Mouse (Mus musculus) CH12.LX (cell line): ENCODE measurements around the gene Gstt2. TPM values are rescaled to one million over a fixed set of nuclear protein-coding genes. Genes with fewer than 3 reads are reported as not detected.

Experiments
- DNase-seq: peaks from one replicate; pipeline ENCODE4 v3.0.0-alpha.2; 2013; ENCODE audit errors: extremely low read depth
- H3K27ac ChIP-seq: 2 replicates; pipeline ENCODE4 v1.5.1; 2012; ENCODE audit warnings: low read depth, mild to moderate bottlenecking, control low read depth, moderate library complexity; ENCODE audit not compliant: insufficient read depth
- H3K27me3 ChIP-seq: replicated peaks from 2 replicates; pipeline ENCODE3; 2012; ENCODE audit warnings: inconsistent platforms
- H3K36me3 ChIP-seq, 2 experiments: replicated peaks in 1 of 2; 2 replicates each; pipeline versions ENCODE3 to v1.6.1; 2012; ENCODE audit warnings: inconsistent platforms in 1 of 2, low read length in 1 of 2, mild to moderate bottlenecking in 1 of 2, mixed read lengths in 1 of 2, moderate library complexity in 1 of 2; ENCODE audit not compliant: control insufficient read depth in 1 of 2, insufficient read depth in 1 of 2
- H3K4me1 ChIP-seq, 2 experiments: 2 replicates each; pipeline ENCODE4 v1.6.1; 2012; ENCODE audit warnings: inconsistent platforms in 1 of 2, moderate library complexity in 1 of 2; ENCODE audit not compliant: insufficient read depth in 2 of 2, control insufficient read depth in 1 of 2
- H3K4me2 ChIP-seq: 2 replicates; pipeline ENCODE4 v1.6.1; 2012; ENCODE audit warnings: low read depth, mild to moderate bottlenecking, control low read depth; ENCODE audit not compliant: poor library complexity, insufficient read depth, severe bottlenecking
- H3K4me3 ChIP-seq, 3 experiments: fragments of 150-350 bp in 1 of 3; sonication (generic) in 1 of 3; replicated peaks in 1 of 3; 2 replicates each; pipeline versions ENCODE3 to v1.5.1; 2011 to 2012; ENCODE audit warnings: low read depth in 2 of 3, low read length in 2 of 3, mild to moderate bottlenecking in 2 of 3, moderate library complexity in 2 of 3, control low read depth in 1 of 3, improper control_type of control experiment in 1 of 3, inconsistent platforms in 1 of 3, mixed read lengths in 1 of 3; ENCODE audit not compliant: poor library complexity in 1 of 3
- H3K79me2 ChIP-seq: replicated peaks from 2 replicates; pipeline ENCODE4 v1.6.1; 2012; ENCODE audit warnings: mild to moderate bottlenecking, moderate library complexity; ENCODE audit not compliant: control insufficient read depth, poor library complexity, insufficient read depth, severe bottlenecking; ENCODE audit errors: extremely low read depth
- H3K9ac ChIP-seq: 2 replicates; pipeline ENCODE4 v1.6.1; 2012; ENCODE audit warnings: low read depth, mild to moderate bottlenecking, control low read depth, moderate library complexity; ENCODE audit not compliant: insufficient read depth
- H3K9me3 ChIP-seq: replicated peaks from 2 replicates; pipeline ENCODE3; 2012; ENCODE audit warnings: low read length, inconsistent platforms, mixed read lengths
- BHLHE40 ChIP-seq: IDR thresholded peaks from 2 replicates; pipeline ENCODE4 v1.6.1; 2011; ENCODE audit warnings: mild to moderate bottlenecking, low read depth, low read length, improper control_type of control experiment
- CHD1 ChIP-seq: IDR thresholded peaks from 2 replicates; pipeline ENCODE4 v1.6.1; 2012; ENCODE audit warnings: low read depth, low read length, improper control_type of control experiment, inconsistent platforms
- CHD2 ChIP-seq: IDR thresholded peaks from 2 replicates; pipeline ENCODE4 v1.6.1; 2011; ENCODE audit warnings: low read length, improper control_type of control experiment
- CTCF ChIP-seq, 2 experiments: IDR thresholded peaks in 1 of 2; conservative IDR thresholded peaks in 1 of 2; 2 replicates each; pipeline ENCODE4 v1.5.1; 2011 to 2012; ENCODE audit warnings: low read depth in 2 of 2, low read length in 2 of 2, improper control_type of control experiment in 1 of 2, inconsistent platforms in 1 of 2, mild to moderate bottlenecking in 1 of 2, moderate library complexity in 1 of 2
- E2F4 ChIP-seq: IDR thresholded peaks from 2 replicates; pipeline ENCODE4 v1.6.1; 2011; ENCODE audit warnings: low read depth, low read length, improper control_type of control experiment; ENCODE audit not compliant: insufficient replicate concordance
- ELF1 ChIP-seq: IDR thresholded peaks from 2 replicates; pipeline ENCODE4 v1.6.1; 2014; ENCODE audit warnings: low read depth, mild to moderate bottlenecking, inconsistent platforms, low read length, improper control_type of control experiment
- EP300 ChIP-seq: IDR thresholded peaks from 2 replicates; pipeline ENCODE4 v1.6.1; 2011; ENCODE audit warnings: low read length, improper control_type of control experiment
- ETS1 ChIP-seq: conservative IDR thresholded peaks from 2 replicates; pipeline ENCODE4 v1.6.1; 2012; ENCODE audit warnings: low read depth, mild to moderate bottlenecking, inconsistent platforms, low read length, improper control_type of control experiment, moderate library complexity
- GABPA ChIP-seq: IDR thresholded peaks from 2 replicates; pipeline ENCODE4 v1.6.1; 2012; ENCODE audit warnings: low read depth, low read length, improper control_type of control experiment, inconsistent platforms; ENCODE audit not compliant: insufficient replicate concordance
- HCFC1 ChIP-seq: IDR thresholded peaks from 2 replicates; pipeline ENCODE4 v1.6.1; 2012; ENCODE audit warnings: low read depth, mild to moderate bottlenecking, inconsistent platforms, low read length, improper control_type of control experiment
- IRF4 ChIP-seq: IDR thresholded peaks from 2 replicates; pipeline ENCODE4 v1.6.1; 2014; ENCODE audit warnings: low read depth, mild to moderate bottlenecking, inconsistent platforms, low read length, improper control_type of control experiment
- JUN ChIP-seq: IDR thresholded peaks from 2 replicates; pipeline ENCODE4 v1.6.1; 2011; ENCODE audit warnings: low read depth, mild to moderate bottlenecking, low read length, improper control_type of control experiment, moderate library complexity; ENCODE audit not compliant: insufficient read depth
- JUND ChIP-seq: conservative IDR thresholded peaks from 2 replicates; pipeline ENCODE4 v1.6.1; 2011; ENCODE audit warnings: low read depth, low read length, improper control_type of control experiment
- KAT2A ChIP-seq: IDR thresholded peaks from 2 replicates; pipeline ENCODE4 v1.6.1; 2012; ENCODE audit warnings: low read length, improper control_type of control experiment, inconsistent platforms; ENCODE audit not compliant: insufficient replicate concordance
- MAFK ChIP-seq: IDR thresholded peaks from 2 replicates; pipeline ENCODE4 v1.6.1; 2011; ENCODE audit warnings: low read length, improper control_type of control experiment; ENCODE audit not compliant: insufficient replicate concordance
- MAX ChIP-seq: IDR thresholded peaks from 2 replicates; pipeline ENCODE4 v1.6.1; 2011; ENCODE audit warnings: low read length, improper control_type of control experiment
- MAZ ChIP-seq: IDR thresholded peaks from 2 replicates; pipeline ENCODE4 v1.6.1; 2012; ENCODE audit warnings: low read depth, mild to moderate bottlenecking, inconsistent platforms, low read length, improper control_type of control experiment, moderate library complexity
- MEF2A ChIP-seq: IDR thresholded peaks from 2 replicates; pipeline ENCODE4 v1.6.1; 2014; ENCODE audit warnings: low read depth, mild to moderate bottlenecking, inconsistent platforms, low read length, improper control_type of control experiment, borderline replicate concordance
- MXI1 ChIP-seq: IDR thresholded peaks from 2 replicates; pipeline ENCODE4 v1.6.1; 2011; ENCODE audit warnings: mild to moderate bottlenecking, low read depth, low read length, improper control_type of control experiment
- MYC ChIP-seq: IDR thresholded peaks from 2 replicates; pipeline ENCODE4 v1.6.1; 2011; ENCODE audit warnings: low read depth, mild to moderate bottlenecking, improper control_type of control experiment, low read length
- NELFE ChIP-seq: IDR thresholded peaks from 2 replicates; pipeline ENCODE4 v1.6.1; 2011; ENCODE audit warnings: low read depth, low read length, improper control_type of control experiment
- NRF1 ChIP-seq: IDR thresholded peaks from 2 replicates; pipeline ENCODE4 v1.6.1; 2014; ENCODE audit warnings: low read depth, mild to moderate bottlenecking, inconsistent platforms, low read length, improper control_type of control experiment, moderate library complexity
- PAX5 ChIP-seq: IDR thresholded peaks from 2 replicates; pipeline ENCODE4 v1.6.1; 2012; ENCODE audit warnings: low read length, inconsistent platforms, mixed read lengths
- POLR2A ChIP-seq: IDR thresholded peaks from 2 replicates; pipeline ENCODE4 v1.6.1; 2011; ENCODE audit warnings: low read depth, mild to moderate bottlenecking, improper control_type of control experiment, low read length
- POLR2AphosphoS2 ChIP-seq: IDR thresholded peaks from 2 replicates; pipeline ENCODE4 v1.6.1; 2011; ENCODE audit warnings: low read depth, low read length, improper control_type of control experiment
- RAD21 ChIP-seq: IDR thresholded peaks from 2 replicates; pipeline ENCODE4 v1.6.1; 2011; ENCODE audit warnings: low read depth, mild to moderate bottlenecking, low read length, improper control_type of control experiment, moderate library complexity
- RCOR1 ChIP-seq: conservative IDR thresholded peaks from 2 replicates; pipeline ENCODE4 v1.6.1; 2012; ENCODE audit warnings: low read depth, mild to moderate bottlenecking, inconsistent platforms, low read length, improper control_type of control experiment
- SIN3A ChIP-seq: IDR thresholded peaks from 2 replicates; pipeline ENCODE4 v1.6.1; 2012; ENCODE audit warnings: low read length, improper control_type of control experiment, inconsistent platforms
- SMC3 ChIP-seq: IDR thresholded peaks from 2 replicates; pipeline ENCODE4 v1.6.1; 2011; ENCODE audit warnings: low read depth, low read length, improper control_type of control experiment
- TBP ChIP-seq: conservative IDR thresholded peaks from 2 replicates; pipeline ENCODE4 v1.6.1; 2011; ENCODE audit warnings: low read depth, low read length, improper control_type of control experiment
- TCF12 ChIP-seq: IDR thresholded peaks from 2 replicates; pipeline ENCODE4 v1.6.1; 2014; ENCODE audit warnings: low read depth, mild to moderate bottlenecking, inconsistent platforms, low read length, improper control_type of control experiment
- UBTF ChIP-seq: IDR thresholded peaks from 2 replicates; pipeline ENCODE4 v1.6.1; 2012; ENCODE audit warnings: low read depth, mild to moderate bottlenecking, inconsistent platforms, low read length, improper control_type of control experiment, moderate library complexity
- USF1 ChIP-seq: IDR thresholded peaks from 2 replicates; pipeline ENCODE4 v1.6.1; 2014; ENCODE audit warnings: low read depth, mild to moderate bottlenecking, inconsistent platforms, low read length, improper control_type of control experiment
- USF2 ChIP-seq: conservative IDR thresholded peaks from 2 replicates; pipeline ENCODE4 v1.6.1; 2011; ENCODE audit warnings: low read depth, low read length, improper control_type of control experiment
- ZC3H11A ChIP-seq: IDR thresholded peaks from 2 replicates; pipeline ENCODE4 v1.6.1; 2012; ENCODE audit warnings: low read depth, mild to moderate bottlenecking, inconsistent platforms, low read length, improper control_type of control experiment
- ZKSCAN1 ChIP-seq: IDR thresholded peaks from 2 replicates; pipeline ENCODE4 v1.6.1; 2012; ENCODE audit warnings: low read depth, inconsistent platforms, low read length, improper control_type of control experiment, borderline replicate concordance
- ZMIZ1 ChIP-seq: IDR thresholded peaks from 2 replicates; pipeline ENCODE4 v1.6.1; 2012; ENCODE audit warnings: low read depth, mild to moderate bottlenecking, inconsistent platforms, low read length, improper control_type of control experiment
- ZNF384 ChIP-seq: IDR thresholded peaks from 2 replicates; pipeline ENCODE4 v1.6.1; 2012; ENCODE audit warnings: low read depth, low read length, improper control_type of control experiment, inconsistent platforms
- dilution Hi-C: fragments of 300-500 bp; cut with MboI; formaldehyde crosslinking; loops from 2 replicates; pipeline ENCODE4 v1.14.3; 2020; ENCODE audit warnings: low sequenced_read_pairs; ENCODE audit not compliant: extremely low pct_unique_long_range_greater_than_20kb, extremely low pct_ligation_motif_present
- in situ Hi-C: fragments of 300-500 bp; cut with MboI; formaldehyde crosslinking; loops from 3 replicates; pipeline ENCODE4 v1.14.3; 2019; ENCODE audit warnings: low sequenced_read_pairs, low pct_ligation_motif_present, low pct_unique_long_range_greater_than_20kb, mixed read lengths
- polyA plus RNA-seq: library from polyadenylated mRNA; unstranded; fragments of >175 nt; gene quantifications from 2 replicates; pipeline ENCODE4 v1.2.1, GENCODE M21; 2012; ENCODE audit warnings: low read depth; ENCODE audit not compliant: insufficient read length
- total RNA-seq, 2 experiments: library from RNA; depleted of rRNA; stranded (reverse); fragments of 300-350 nt in 1 of 2; fragments of >200 nt in 1 of 2; gene quantifications; 2 replicates each; pipeline ENCODE4 v1.2.3; 2012 to 2014

The Gstt2 gene
- total and polyA plus RNA-seq, 3 experiments: 126 to 253 (median 197) TPM

- in situ Hi-C loops: loop anchor here (10.0 kb wide), 1 partner anchor 248 kb away; the partner anchor contains the start of gene Ggt5
- peak overlapping the region; percentile 54 for H3K27ac ChIP-seq
- peak; percentile 93 for DNase-seq
These were observed 4.8 kb downstream of the Gstt2 start for GRCm38 (mm10) chr10:75832272-75832895.

GRCm38 (mm10) chr10:75830275-75830670 lies 7.0 kb downstream of the Gstt2 start:
- TF ChIP-seq ZNF384 (no peak), CTCF (conservative IDR thresholded peaks at IDR 0.05 in 1 of 2, IDR thresholded peaks at IDR 0.05 in 1 of 2; ENCODE audit: low read depth in 2 of 2, low read length in 2 of 2) (no peak), MAZ (no peak), USF1 (no peak), MEF2A (no peak), SMC3 (no peak), ETS1 (no peak)
- Histone ChIP-seq H3K4me3 (no peak overlapping the region), H3K79me2 (no peaks in the 10 kb centered on the region)

More at GRCm38 (mm10) chr10:75832272-75832895, 4.8 kb downstream of the Gstt2 start:
- Histone ChIP-seq H3K27me3 (no peaks in the 10 kb centered on the region), H3K79me2 (no peaks in the 10 kb centered on the region), H3K9ac (peak overlapping the region; percentile 83), H3K4me3 (peak overlapping the region; percentile 50 to 73 (median 61)), H3K9me3 (peaks cover 6% of the 10 kb centered on the region), H3K4me2 (peak overlapping the region; percentile 86), H3K36me3 (peaks cover 0 to 9% of the 10 kb centered on the region in 2 experiments), H3K4me1 (peaks cover 3 to 35% of the 10 kb centered on the region in 2 experiments; a peak in 2 of 4 replicates)
- no peak for TF ChIP-seq EP300
- TF ChIP-seq SMC3: peak; percentile 99
- peak; percentile 93 for TF ChIP-seq RAD21
- TF ChIP-seq ELF1: peak; percentile 28; the same call in 1 of the 2 replicates
- TF ChIP-seq BHLHE40: no peak
- no peak for TF ChIP-seq GABPA
- 0 out of 2 replicates have a peak, but pooled peaks have one; percentile 29 for TF ChIP-seq UBTF
- 0 out of 2 replicates have a peak, but pooled peaks have one; percentile 31 for TF ChIP-seq MAZ
- TF ChIP-seq ZKSCAN1: no peak
- TF ChIP-seq TBP: no peak
- no peak; the same call in 1 of the 2 replicates for TF ChIP-seq JUND
- peak; percentile 82 for TF ChIP-seq ZC3H11A
- peak; percentile 67; the same call in 1 of the 2 replicates for TF ChIP-seq IRF4
- TF ChIP-seq MAFK: no peak
- peak; percentile 69; the same call in 1 of the 2 replicates for TF ChIP-seq MEF2A
- no peak for TF ChIP-seq PAX5
- TF ChIP-seq ETS1: no peak
- TF ChIP-seq JUN: no peak
- TF ChIP-seq RCOR1: no peak
- no peak for TF ChIP-seq USF2
- TF ChIP-seq ZMIZ1: no peak
- peak; percentile 88 to 100 for TF ChIP-seq CTCF (conservative IDR thresholded peaks at IDR 0.05 in 1 of 2, IDR thresholded peaks at IDR 0.05 in 1 of 2; ENCODE audit: low read depth in 2 of 2, low read length in 2 of 2)
- peak; percentile 81; the same call in 1 of the 2 replicates for TF ChIP-seq SIN3A
- no peak for TF ChIP-seq KAT2A
- TF ChIP-seq POLR2A: peak; percentile 49
- no peak for TF ChIP-seq USF1
- 0 out of 2 replicates have a peak, but pooled peaks have one; percentile 26 for TF ChIP-seq HCFC1
- no peak for TF ChIP-seq E2F4
- no peak for TF ChIP-seq POLR2AphosphoS2
- TF ChIP-seq NRF1: 0 out of 2 replicates have a peak, but pooled peaks have one; percentile 9
- TF ChIP-seq TCF12: peak; percentile 58; the same call in 1 of the 2 replicates
- no peak for TF ChIP-seq CHD1
- no peak for TF ChIP-seq CHD2
- TF ChIP-seq MYC: no peak; the same call in 1 of the 2 replicates
- no peak; the same call in 1 of the 2 replicates for TF ChIP-seq MAX
- TF ChIP-seq ZNF384: no peak
- TF ChIP-seq MXI1: no peak
- TF ChIP-seq NELFE: peak; percentile 74; the same call in 1 of the 2 replicates
- dilution Hi-C loops: no loop called here

More at GRCm38 (mm10) chr10:75830275-75830670, 7.0 kb downstream of the Gstt2 start:
- Histone ChIP-seq H3K4me2 (no peak overlapping the region), H3K27ac (no peak overlapping the region), H3K27me3 (no peaks in the 10 kb centered on the region), H3K4me1 (peaks cover 3 to 45% of the 10 kb centered on the region in 2 experiments; a peak in 2 of 4 replicates), H3K9ac (no peak overlapping the region), H3K9me3 (peaks cover 19% of the 10 kb centered on the region), H3K36me3 (peaks cover 0 to 12% of the 10 kb centered on the region in 2 experiments)
- dilution Hi-C loops (no loop called here), in situ Hi-C loops (loop anchor here (10.0 kb wide), 1 partner anchor 245 kb away; the partner anchor contains the start of gene Ggt5)
- no peak for DNase-seq
